Mouse (Mus musculus) 3134 (cell line): ENCODE data around the gene Zfyve19.
A peak's percentile ranks its signal among the peaks of the same experiment; 100 is the strongest.

Source experiments
- DNase-seq: peaks from one replicate; pipeline ENCODE4 v3.0.0-alpha.2; 2011; ENCODE audit warnings: low spot score; ENCODE audit not compliant: insufficient read length; ENCODE audit errors: extremely low read depth

Zfyve19 gene

GRCm38 (mm10) chr2:119250377-119250776 lies 42.0 kb downstream of the Zfyve19 start:
- DNase-seq: no peak

- peak; percentile 54 for DNase-seq
Measured at GRCm38 (mm10) chr2:119250826-119251478, 42.5 kb downstream of the Zfyve19 start.

GRCm38 (mm10) chr2:119254976-119255375 lies 46.6 kb downstream of the Zfyve19 start:
- DNase-seq: no peak

DNA sequence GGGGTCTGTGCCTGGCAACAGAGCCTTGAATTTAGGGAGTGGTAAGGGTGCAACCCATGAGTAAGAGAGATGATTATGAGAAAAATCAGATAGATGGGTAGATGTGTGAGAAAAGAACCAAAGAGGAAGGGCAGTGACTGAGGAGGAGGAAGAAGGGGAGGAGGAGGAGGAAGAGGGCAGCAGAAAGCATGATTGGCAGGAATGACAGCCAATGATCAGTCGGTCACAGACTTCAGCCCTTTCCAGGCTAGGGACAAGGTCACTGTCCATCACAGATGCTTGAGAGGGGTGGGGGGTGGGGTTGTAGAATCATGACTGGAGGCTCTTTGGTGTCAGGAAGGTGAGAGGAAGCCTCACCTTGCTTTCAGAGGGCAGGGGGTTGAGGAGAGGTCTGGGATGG lies 52.1 kb downstream of the Zfyve19 start:
- DNase-seq: no peak

GRCm38 (mm10) chr2:119261326-119261725 lies 52.9 kb downstream of the Zfyve19 start:
- DNase-seq: no peak

GRCm38 (mm10) chr2:119262978-119263377 lies 54.6 kb downstream of the Zfyve19 start:
- DNase-seq: peak; percentile 94

- no peak for DNase-seq
Measured at GRCm38 (mm10) chr2:119263813-119264212, 55.4 kb downstream of the Zfyve19 start.
